Mouse (Mus musculus): ENCODE results near the gene Tmem222. TPM values are rescaled to one million over a fixed set of nuclear protein-coding genes. Genes with fewer than 3 reads are reported as not detected.

The Tmem222 gene
- polyA plus RNA-seq, 2 experiments, result 31.6 to 36.4 TPM

- no peaks in the 10 kb centered on the region for H3K27me3 ChIP-seq (ENCODE audit: control insufficient read depth, insufficient read depth, low read length)
- no peak overlapping the region for H3K9ac ChIP-seq (replicated peaks)
- TF ChIP-seq EP300 (IDR thresholded peaks at IDR 0.05; ENCODE audit: low read depth), result no peak
- peak; percentile 33; the same call in 1 of the 2 replicates for TF ChIP-seq CTCF (IDR thresholded peaks at IDR 0.05; ENCODE audit: low read depth)
- H3K9me3 ChIP-seq (ENCODE audit: control insufficient read depth, low read length), result no peaks in the 10 kb centered on the region
- no peak for DNase-seq (ENCODE audit: low read depth in 3 of 3, low spot score in 3 of 3)
- no peak overlapping the region for H3K27ac ChIP-seq
- no peaks in the 10 kb centered on the region for H3K36me3 ChIP-seq (replicated peaks; ENCODE audit: control insufficient read depth, insufficient read depth, low read depth)
- H3K4me3 ChIP-seq (ENCODE audit: insufficient read depth in 1 of 2, low read depth in 2 of 2, low read length in 2 of 2), result no peak overlapping the region
- peaks cover 3 to 4% of the 10 kb centered on the region in 2 experiments; a peak in 3 of 4 replicates for H3K4me1 ChIP-seq (replicated peaks; ENCODE audit: control insufficient read depth in 2 of 2, insufficient read depth in 2 of 2, low read length in 1 of 2)
- H3K4me2 ChIP-seq (ENCODE audit: low read depth), result no peak overlapping the region
- no peak for ATAC-seq (ENCODE audit: insufficient read depth)
- 75% methylated on average over 5 of the region's 5 CpGs for WGBS (ENCODE audit: insufficient replicate concordance)
These were observed 42.2 kb downstream of the Tmem222 start for GRCm38 (mm10) chr4:133235415-133235814.

- ATAC-seq (ENCODE audit: insufficient read depth) (no peak), DNase-seq (ENCODE audit: low read depth in 3 of 3, low spot score in 3 of 3) (no peak)
- Histone ChIP-seq H3K4me2 (ENCODE audit: low read depth) (no peak overlapping the region), H3K4me3 (ENCODE audit: insufficient read depth in 1 of 2, low read depth in 2 of 2, low read length in 2 of 2) (no peak overlapping the region), H3K36me3 (replicated peaks; ENCODE audit: control insufficient read depth, insufficient read depth, low read depth) (no peaks in the 10 kb centered on the region), H3K27me3 (ENCODE audit: control insufficient read depth, insufficient read depth, low read length) (no peaks in the 10 kb centered on the region), H3K9ac (replicated peaks) (no peak overlapping the region), H3K27ac (no peak overlapping the region), H3K9me3 (ENCODE audit: control insufficient read depth, low read length) (no peaks in the 10 kb centered on the region), H3K4me1 (replicated peaks; ENCODE audit: control insufficient read depth in 2 of 2, insufficient read depth in 2 of 2, low read length in 1 of 2) (peaks cover 0 to 4% of the 10 kb centered on the region in 2 experiments; a peak in 1 of 4 replicates)
- WGBS (ENCODE audit: insufficient replicate concordance), result 35% methylated on average over 5 of the region's 5 CpGs
- TF ChIP-seq EP300 (IDR thresholded peaks at IDR 0.05; ENCODE audit: low read depth), result no peak
- TF ChIP-seq CTCF (IDR thresholded peaks at IDR 0.05; ENCODE audit: low read depth), result no peak
These were observed 42.8 kb downstream of the Tmem222 start for GRCm38 (mm10) chr4:133234771-133235170.

GRCm38 (mm10) chr4:133233285-133233976 is 44.2 kb downstream of the Tmem222 start:
- TF ChIP-seq CTCF (IDR thresholded peaks at IDR 0.05; ENCODE audit: low read depth) (peak; percentile 79), EP300 (IDR thresholded peaks at IDR 0.05; ENCODE audit: low read depth) (no peak)
- no peak overlapping the region for H3K9ac ChIP-seq (replicated peaks)
- DNase-seq (ENCODE audit: low read depth in 3 of 3, low spot score in 3 of 3) (no peak), ATAC-seq (ENCODE audit: insufficient read depth) (no peak)
- no peak overlapping the region for H3K4me2 ChIP-seq (ENCODE audit: low read depth)
- H3K4me3 ChIP-seq (ENCODE audit: insufficient read depth in 1 of 2, low read depth in 2 of 2, low read length in 2 of 2), result no peak overlapping the region
- no peaks in the 10 kb centered on the region for H3K36me3 ChIP-seq (replicated peaks; ENCODE audit: control insufficient read depth, insufficient read depth, low read depth)
- 34% methylated on average over 10 of the region's 10 CpGs for WGBS (ENCODE audit: insufficient replicate concordance)
- H3K27me3 ChIP-seq (ENCODE audit: control insufficient read depth, insufficient read depth, low read length), result no peaks in the 10 kb centered on the region
- no peaks in the 10 kb centered on the region for H3K9me3 ChIP-seq (ENCODE audit: control insufficient read depth, low read length)
- peaks cover 0 to 3% of the 10 kb centered on the region in 2 experiments; a peak in 1 of 4 replicates for H3K4me1 ChIP-seq (replicated peaks; ENCODE audit: control insufficient read depth in 2 of 2, insufficient read depth in 2 of 2, low read length in 1 of 2)
- no peak overlapping the region for H3K27ac ChIP-seq

GRCm38 (mm10) chr4:133229582-133229981 is 48.0 kb downstream of the Tmem222 start:
- Histone ChIP-seq H3K9ac (replicated peaks) (no peak overlapping the region), H3K4me3 (ENCODE audit: insufficient read depth in 1 of 2, low read depth in 2 of 2, low read length in 2 of 2) (no peak overlapping the region), H3K36me3 (replicated peaks; ENCODE audit: control insufficient read depth, insufficient read depth, low read depth) (no peaks in the 10 kb centered on the region), H3K27ac (no peak overlapping the region), H3K4me1 (replicated peaks; ENCODE audit: control insufficient read depth in 2 of 2, insufficient read depth in 2 of 2, low read length in 1 of 2) (no peaks in the 10 kb centered on the region), H3K9me3 (ENCODE audit: control insufficient read depth, low read length) (no peaks in the 10 kb centered on the region), H3K4me2 (ENCODE audit: low read depth) (no peak overlapping the region), H3K27me3 (ENCODE audit: control insufficient read depth, insufficient read depth, low read length) (no peaks in the 10 kb centered on the region)
- DNase-seq (ENCODE audit: low read depth in 3 of 3, low spot score in 3 of 3), result no peak
- WGBS (ENCODE audit: insufficient replicate concordance), result 73% methylated on average over 8 of the region's 8 CpGs
- no peak for ATAC-seq (ENCODE audit: insufficient read depth)
- TF ChIP-seq EP300 (IDR thresholded peaks at IDR 0.05; ENCODE audit: low read depth), result no peak
- no peak for TF ChIP-seq CTCF (IDR thresholded peaks at IDR 0.05; ENCODE audit: low read depth)

GRCm38 (mm10) chr4:133227636-133228035 is 50.0 kb downstream of the Tmem222 start:
- TF ChIP-seq CTCF (IDR thresholded peaks at IDR 0.05; ENCODE audit: low read depth), result no peak
- no peak for TF ChIP-seq EP300 (IDR thresholded peaks at IDR 0.05; ENCODE audit: low read depth)
- DNase-seq (ENCODE audit: low read depth in 3 of 3, low spot score in 3 of 3), result no peak
- Histone ChIP-seq H3K4me2 (ENCODE audit: low read depth) (no peak overlapping the region), H3K27me3 (ENCODE audit: control insufficient read depth, insufficient read depth, low read length) (no peaks in the 10 kb centered on the region), H3K27ac (no peak overlapping the region), H3K9ac (replicated peaks) (no peak overlapping the region), H3K4me3 (ENCODE audit: insufficient read depth in 1 of 2, low read depth in 2 of 2, low read length in 2 of 2) (no peak overlapping the region), H3K4me1 (replicated peaks; ENCODE audit: control insufficient read depth in 2 of 2, insufficient read depth in 2 of 2, low read length in 1 of 2) (no peaks in the 10 kb centered on the region), H3K36me3 (replicated peaks; ENCODE audit: control insufficient read depth, insufficient read depth, low read depth) (no peaks in the 10 kb centered on the region), H3K9me3 (ENCODE audit: control insufficient read depth, low read length) (no peaks in the 10 kb centered on the region)
- ATAC-seq (ENCODE audit: insufficient read depth), result no peak
- 46% methylated on average over 8 of the region's 8 CpGs for WGBS (ENCODE audit: insufficient replicate concordance)
